Mouse (Mus musculus) ES-E14 (cell line): ENCODE data around the gene Magi1.

Source experiments
- CHD2 ChIP-seq: IDR thresholded peaks from 2 replicates; pipeline ENCODE4 v1.6.1; 2014; ENCODE audit warnings: mild to moderate bottlenecking, low read depth, low read length, inconsistent platforms
- MAFK ChIP-seq: IDR thresholded peaks from 2 replicates; pipeline ENCODE4 v1.6.1; 2014; ENCODE audit warnings: mild to moderate bottlenecking, low read depth, low read length, inconsistent platforms; ENCODE audit not compliant: insufficient read depth
- ZC3H11A ChIP-seq: IDR thresholded peaks from 2 replicates; pipeline ENCODE4 v1.6.1; 2012; ENCODE audit warnings: low read depth, mild to moderate bottlenecking, inconsistent platforms, low read length, borderline replicate concordance
- ZNF384 ChIP-seq: IDR thresholded peaks from 2 replicates; pipeline ENCODE4 v1.6.1; 2012; ENCODE audit warnings: low read depth, low read length, inconsistent platforms

GRCm38 (mm10) chr6:93728791-93729190, 554.9 kb downstream of the Magi1 start:
- no peak for TF ChIP-seq ZC3H11A
- TF ChIP-seq ZNF384 = no peak
- no peak for TF ChIP-seq CHD2
- no peak for TF ChIP-seq MAFK
